Mouse (Mus musculus): ENCODE measurements at regions not wholly inside any gene's neighbourhood (a gene's known extent, or its start where the extent isn't known, plus 50 kb on each side); places are given as distances from the start of the nearest gene placed in this dataset.
A peak's percentile ranks its signal among the peaks of the same experiment; 100 is the strongest.

DNA sequence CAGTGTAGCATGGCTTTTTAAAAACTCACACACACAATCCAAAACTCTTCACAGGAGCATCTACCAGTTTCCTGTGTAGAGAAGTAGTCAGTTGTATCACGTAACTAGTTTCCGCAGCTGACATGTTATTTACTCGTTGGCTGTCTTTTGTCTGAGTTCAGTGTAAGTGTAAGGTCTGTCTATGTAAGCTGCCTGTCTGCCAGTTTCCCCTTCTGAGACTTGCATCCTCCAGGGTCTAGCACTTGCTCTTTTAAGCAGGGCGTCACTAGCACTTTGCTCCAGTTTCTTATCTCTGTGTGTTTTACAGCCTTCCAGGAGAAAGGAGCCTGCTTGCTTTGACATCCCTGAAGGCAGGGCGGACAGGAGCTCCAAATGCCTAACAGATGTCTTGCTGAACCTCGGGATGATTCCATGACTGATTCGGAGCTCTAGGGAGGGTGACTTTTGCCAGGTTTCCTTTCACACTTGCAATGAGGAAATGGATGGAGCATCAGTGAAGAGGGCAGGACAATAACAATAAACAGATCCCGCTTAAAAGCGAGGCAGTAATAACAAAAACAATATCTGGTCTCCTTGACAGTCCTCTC, 131.2 kb upstream of the Osr1 start:
- DNase-seq, result no peak

DNA sequence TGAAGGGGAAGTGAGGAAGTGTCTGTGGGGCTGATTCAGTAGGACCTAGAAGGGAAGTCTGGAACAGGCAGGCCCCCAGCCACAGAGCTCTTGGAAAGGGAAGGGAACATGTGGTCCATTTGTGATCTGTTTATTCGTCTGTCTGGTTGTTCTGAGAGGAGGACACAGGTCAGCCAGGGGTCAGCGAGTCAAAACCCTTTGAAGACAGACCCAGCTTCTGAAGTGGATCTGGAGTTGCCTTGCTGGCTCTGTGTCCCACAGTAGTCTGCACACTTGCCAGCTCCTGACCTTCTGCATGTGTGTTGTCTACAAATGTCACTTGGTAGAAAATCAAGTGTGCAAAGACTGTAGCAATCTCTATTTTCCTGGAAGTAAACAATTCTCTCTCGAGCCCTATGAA, 119.3 kb upstream of the Osr1 start:
- peak; percentile 4 for DNase-seq

DNA sequence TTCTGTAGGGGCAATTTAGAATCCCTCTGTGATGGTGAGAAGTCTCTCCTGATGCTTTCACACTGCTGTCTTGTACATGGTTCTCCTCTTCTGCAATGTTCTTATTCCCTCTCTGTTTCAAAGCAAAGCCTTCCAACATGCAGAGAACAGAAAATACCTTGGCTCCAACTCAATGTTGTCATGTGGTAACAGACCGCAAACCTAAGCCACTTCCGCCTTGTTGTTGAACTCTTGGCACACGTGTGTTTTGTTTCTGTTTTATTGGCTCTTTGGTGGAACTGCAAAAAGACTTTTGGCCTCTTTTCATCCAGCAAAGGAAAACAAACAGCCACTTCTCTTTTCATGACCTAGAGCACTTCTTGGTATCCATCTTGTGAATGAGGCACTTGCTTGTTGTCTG, 109.7 kb upstream of the Osr1 start:
- DNase-seq, result no peak

GRCm38 (mm10) chr12:9469655-9470470, 100.1 kb upstream of the Osr1 start:
- no peak for DNase-seq

DNA sequence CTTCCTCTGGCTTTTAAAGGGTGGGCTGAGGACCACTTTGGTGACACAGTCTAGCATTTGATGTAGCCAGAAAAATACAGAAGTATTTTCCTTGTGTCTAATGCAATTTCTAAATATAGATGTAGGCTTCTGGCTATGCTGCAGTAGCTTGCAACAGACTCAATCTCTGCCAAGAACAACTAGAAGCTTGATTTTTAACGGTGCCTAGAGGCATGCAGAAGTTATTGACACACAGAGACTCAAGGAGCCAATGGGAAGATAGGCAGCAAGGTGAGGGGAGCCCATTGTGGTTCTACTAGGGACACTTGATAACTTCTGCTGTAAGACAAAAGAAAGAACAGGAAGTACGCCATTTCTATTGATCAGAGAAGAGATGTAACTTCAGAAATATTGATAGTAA, 94.1 kb upstream of the Osr1 start:
- DNase-seq, result no peak

DNA sequence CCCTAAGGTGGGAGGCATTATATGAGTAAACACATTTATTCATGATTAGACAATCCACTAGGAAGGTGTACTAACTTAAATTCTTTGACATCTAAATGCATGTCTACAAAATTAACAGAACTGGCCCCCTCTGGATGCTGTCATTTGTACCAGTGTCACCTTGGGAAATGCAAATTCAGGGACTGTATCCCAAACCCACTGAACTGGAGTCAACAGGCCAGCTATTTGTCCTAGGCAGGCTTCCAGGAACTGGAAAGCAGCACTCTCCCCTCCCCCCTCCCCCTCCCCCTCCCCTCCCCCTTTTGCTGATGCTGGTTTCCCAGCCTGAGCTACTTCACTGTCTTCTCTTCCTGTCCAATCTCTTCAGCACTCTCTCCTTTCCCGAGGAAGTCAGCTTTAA, 91.7 kb upstream of the Osr1 start:
- no peak for DNase-seq

GRCm38 (mm10) chr12:9487674-9488413, 82.1 kb upstream of the Osr1 start:
- no peak for DNase-seq

DNA sequence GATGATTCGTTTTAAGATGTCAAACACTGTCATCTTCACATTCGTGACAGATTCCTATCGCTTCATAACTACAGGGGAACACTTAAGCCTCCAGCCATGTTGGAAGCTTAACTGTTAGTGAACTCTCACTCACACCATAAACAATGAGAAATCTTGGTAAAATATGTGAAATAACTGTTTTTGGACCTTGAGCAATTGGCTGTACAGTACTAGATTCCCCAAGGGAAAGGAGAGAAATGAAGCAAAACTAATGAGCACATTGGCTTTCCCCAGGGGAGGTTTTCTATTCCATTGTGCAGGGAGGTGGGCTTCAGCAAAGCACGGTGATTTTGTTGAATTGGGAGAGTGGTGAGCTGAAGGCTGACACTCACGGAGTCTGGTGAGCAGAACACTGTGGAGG, 56.0 kb upstream of the Osr1 start:
- DNase-seq, result no peak

DNA sequence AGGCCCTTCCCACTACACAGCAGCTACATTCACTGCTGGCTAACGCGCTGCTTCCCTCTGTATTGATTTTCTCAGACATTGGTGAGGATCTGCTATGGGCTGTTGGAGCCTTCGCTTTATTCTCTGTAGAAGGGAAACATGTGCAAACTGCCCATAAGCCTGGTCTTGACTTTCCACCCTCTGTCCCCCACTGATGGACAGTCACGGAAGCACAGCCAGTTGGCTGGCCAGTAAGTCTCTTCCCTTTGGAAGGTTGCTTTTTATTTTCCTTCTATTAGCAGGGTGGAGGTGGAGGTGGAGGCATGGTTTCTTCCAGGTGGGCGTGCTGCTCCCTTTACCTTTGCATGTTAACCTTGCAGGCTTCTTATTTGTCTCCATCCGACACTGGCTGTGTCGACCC, 51.1 kb upstream of the Osr1 start:
- no peak for DNase-seq

DNA sequence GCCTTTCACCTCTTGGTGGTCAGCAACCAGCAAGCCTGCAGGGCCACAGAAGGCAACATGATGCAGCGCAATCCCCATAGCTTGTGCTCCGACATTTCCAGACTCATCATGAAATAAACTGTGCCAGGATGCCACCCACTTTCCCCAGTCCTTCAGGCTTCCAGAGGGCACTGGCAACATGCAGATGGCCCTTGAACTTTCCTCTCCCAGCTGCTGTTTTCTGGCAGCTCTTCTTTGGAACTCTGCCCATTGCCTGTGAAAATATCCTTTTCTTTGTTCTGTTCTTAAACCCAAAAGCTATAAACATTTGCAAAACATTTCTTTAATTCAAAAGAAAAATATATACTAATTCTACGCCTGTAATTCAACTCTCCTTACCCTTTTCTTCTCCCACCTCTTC, 50.6 kb upstream of the Osr1 start:
- peak; percentile 37 for DNase-seq

Measured in adrenal gland, postnatal 25 days (tissue).